Mouse (Mus musculus): Measurements from ENCODE around the gene 4930523C07Rik. TPM values are rescaled to one million over a fixed set of nuclear protein-coding genes. Genes with fewer than 3 reads are reported as not detected.

4930523C07Rik gene
- total and polyA plus RNA-seq, 2 experiments from 2014 or later: 2.1 to 3.6 TPM

GRCm38 (mm10) chr1:160086651-160087050 lies 42.5 kb downstream of the 4930523C07Rik start:
- H3K4me3 ChIP-seq (ENCODE audit: low read length): no peak overlapping the region
- no peak for TF ChIP-seq CTCF (IDR thresholded peaks at IDR 0.05; ENCODE audit: low read depth)
- no peaks in the 10 kb centered on the region for H3K27me3 ChIP-seq (ENCODE audit: insufficient read depth, low read length)
- H3K36me3 ChIP-seq (ENCODE audit: insufficient read depth, low read length): no peaks in the 10 kb centered on the region
- ATAC-seq: no peak
- H3K4me2 ChIP-seq (ENCODE audit: low read depth, low read length): no peak overlapping the region
- DNase-seq (ENCODE audit: low spot score): no peak
- no peak overlapping the region for H3K9ac ChIP-seq (replicated peaks; ENCODE audit: low read length)
- no peaks in the 10 kb centered on the region for H3K4me1 ChIP-seq (ENCODE audit: insufficient read depth, low read length)
- H3K27ac ChIP-seq: no peak overlapping the region
- H3K9me3 ChIP-seq (ENCODE audit: low read length): no peaks in the 10 kb centered on the region
- WGBS: 80% methylated on average over 2 of the region's 2 CpGs

GRCm38 (mm10) chr1:160099659-160100302 lies 55.6 kb downstream of the 4930523C07Rik start:
- H3K27me3 ChIP-seq (ENCODE audit: insufficient read depth, low read length): no peaks in the 10 kb centered on the region
- H3K9me3 ChIP-seq (ENCODE audit: low read length): no peaks in the 10 kb centered on the region
- no peak overlapping the region for H3K27ac ChIP-seq
- ATAC-seq: no peak
- no peak overlapping the region for H3K4me2 ChIP-seq (ENCODE audit: low read depth, low read length)
- WGBS: 88% methylated on average over 5 of the region's 5 CpGs
- H3K4me1 ChIP-seq (ENCODE audit: insufficient read depth, low read length): no peaks in the 10 kb centered on the region
- no peak overlapping the region for H3K9ac ChIP-seq (replicated peaks; ENCODE audit: low read length)
- no peaks in the 10 kb centered on the region for H3K36me3 ChIP-seq (ENCODE audit: insufficient read depth, low read length)
- H3K4me3 ChIP-seq (ENCODE audit: low read length): no peak overlapping the region
- TF ChIP-seq CTCF (IDR thresholded peaks at IDR 0.05; ENCODE audit: low read depth): peak; percentile 44
- peak; percentile 10 for DNase-seq (ENCODE audit: low spot score)

GRCm38 (mm10) chr1:160100996-160101395 lies 56.8 kb downstream of the 4930523C07Rik start:
- 87% methylated on average over 5 of the region's 5 CpGs for WGBS
- Histone ChIP-seq H3K4me1 (ENCODE audit: insufficient read depth, low read length) (no peaks in the 10 kb centered on the region), H3K4me2 (ENCODE audit: low read depth, low read length) (no peak overlapping the region), H3K9ac (replicated peaks; ENCODE audit: low read length) (no peak overlapping the region), H3K27me3 (ENCODE audit: insufficient read depth, low read length) (no peaks in the 10 kb centered on the region), H3K36me3 (ENCODE audit: insufficient read depth, low read length) (no peaks in the 10 kb centered on the region), H3K4me3 (ENCODE audit: low read length) (no peak overlapping the region), H3K9me3 (ENCODE audit: low read length) (no peaks in the 10 kb centered on the region), H3K27ac (no peak overlapping the region)
- no peak for ATAC-seq
- no peak for DNase-seq (ENCODE audit: low spot score)
- TF ChIP-seq CTCF (IDR thresholded peaks at IDR 0.05; ENCODE audit: low read depth): no peak

- no peak for DNase-seq (ENCODE audit: low spot score)
- Histone ChIP-seq H3K9me3 (ENCODE audit: low read length) (no peaks in the 10 kb centered on the region), H3K4me3 (ENCODE audit: low read length) (no peak overlapping the region), H3K27me3 (ENCODE audit: insufficient read depth, low read length) (no peaks in the 10 kb centered on the region), H3K27ac (no peak overlapping the region), H3K4me2 (ENCODE audit: low read depth, low read length) (no peak overlapping the region), H3K4me1 (ENCODE audit: insufficient read depth, low read length) (no peaks in the 10 kb centered on the region), H3K9ac (replicated peaks; ENCODE audit: low read length) (no peak overlapping the region), H3K36me3 (ENCODE audit: insufficient read depth, low read length) (no peaks in the 10 kb centered on the region)
- 82% methylated on average over 5 of the region's 5 CpGs for WGBS
- ATAC-seq: no peak
- TF ChIP-seq CTCF (IDR thresholded peaks at IDR 0.05; ENCODE audit: low read depth): no peak
Measured at GRCm38 (mm10) chr1:160105426-160105825, 61.2 kb downstream of the 4930523C07Rik start.

- WGBS: 81% methylated on average over 2 of the region's 2 CpGs
- TF ChIP-seq CTCF (IDR thresholded peaks at IDR 0.05; ENCODE audit: low read depth): no peak
- Histone ChIP-seq H3K4me1 (ENCODE audit: insufficient read depth, low read length) (no peaks in the 10 kb centered on the region), H3K9me3 (ENCODE audit: low read length) (no peaks in the 10 kb centered on the region), H3K27me3 (ENCODE audit: insufficient read depth, low read length) (no peaks in the 10 kb centered on the region), H3K27ac (no peak overlapping the region), H3K4me3 (ENCODE audit: low read length) (no peak overlapping the region), H3K36me3 (ENCODE audit: insufficient read depth, low read length) (no peaks in the 10 kb centered on the region), H3K4me2 (ENCODE audit: low read depth, low read length) (no peak overlapping the region), H3K9ac (replicated peaks; ENCODE audit: low read length) (no peak overlapping the region)
- DNase-seq (ENCODE audit: low spot score) (no peak), ATAC-seq (no peak)
Measured at GRCm38 (mm10) chr1:160108604-160109003, 64.4 kb downstream of the 4930523C07Rik start.

GRCm38 (mm10) chr1:160123957-160124356 lies 79.8 kb downstream of the 4930523C07Rik start:
- H3K9ac ChIP-seq (replicated peaks; ENCODE audit: low read length): no peak overlapping the region
- H3K27ac ChIP-seq: no peak overlapping the region
- no peaks in the 10 kb centered on the region for H3K27me3 ChIP-seq (ENCODE audit: insufficient read depth, low read length)
- DNase-seq (ENCODE audit: low spot score) (no peak), ATAC-seq (no peak)
- H3K4me2 ChIP-seq (ENCODE audit: low read depth, low read length): no peak overlapping the region
- TF ChIP-seq CTCF (IDR thresholded peaks at IDR 0.05; ENCODE audit: low read depth): no peak
- H3K9me3 ChIP-seq (ENCODE audit: low read length): no peaks in the 10 kb centered on the region
- H3K36me3 ChIP-seq (ENCODE audit: insufficient read depth, low read length): no peaks in the 10 kb centered on the region
- 85% methylated on average over 2 of the region's 2 CpGs for WGBS
- no peaks in the 10 kb centered on the region for H3K4me1 ChIP-seq (ENCODE audit: insufficient read depth, low read length)
- H3K4me3 ChIP-seq (ENCODE audit: low read length): no peak overlapping the region

Other genes with a start within 250 kb of the 4930523C07Rik start
- 0.84 and 1.0 TPM in 2 replicates for gene Tnn, start 109.2 kb downstream of the 4930523C07Rik start, total RNA-seq (2014; rRNA removed)
- gene Tnn, start 109.2 kb downstream of the 4930523C07Rik start, polyA plus RNA-seq (2015; fragmentation: Nextera tagmentation; extraction: Ambion mirVana): 0.09 and 0.10 TPM in 2 replicates
- 7.3 and 16.9 TPM in 2 replicates for gene Mrps14, start 150.8 kb downstream of the 4930523C07Rik start, total RNA-seq (2014; rRNA removed)
- gene Mrps14, start 150.8 kb downstream of the 4930523C07Rik start, polyA plus RNA-seq (2015; fragmentation: Nextera tagmentation; extraction: Ambion mirVana): 138 and 149 TPM in 2 replicates
- gene Cacybp, start 168.5 kb downstream of the 4930523C07Rik start, total RNA-seq (2014; rRNA removed): 49.5 and 76.6 TPM in 2 replicates
- gene Cacybp, start 168.5 kb downstream of the 4930523C07Rik start, polyA plus RNA-seq (2015; fragmentation: Nextera tagmentation; extraction: Ambion mirVana): 316 and 317 TPM in 2 replicates

All from hindbrain, postnatal 0 days (tissue).